Mouse (Mus musculus): Measurements from ENCODE around the gene Retsat. TPM values are rescaled to one million over a fixed set of nuclear protein-coding genes. Genes with fewer than 3 reads are reported as not detected.

Gene Retsat
- polyA plus RNA-seq, 1 experiment = 0.06 TPM

DNA sequence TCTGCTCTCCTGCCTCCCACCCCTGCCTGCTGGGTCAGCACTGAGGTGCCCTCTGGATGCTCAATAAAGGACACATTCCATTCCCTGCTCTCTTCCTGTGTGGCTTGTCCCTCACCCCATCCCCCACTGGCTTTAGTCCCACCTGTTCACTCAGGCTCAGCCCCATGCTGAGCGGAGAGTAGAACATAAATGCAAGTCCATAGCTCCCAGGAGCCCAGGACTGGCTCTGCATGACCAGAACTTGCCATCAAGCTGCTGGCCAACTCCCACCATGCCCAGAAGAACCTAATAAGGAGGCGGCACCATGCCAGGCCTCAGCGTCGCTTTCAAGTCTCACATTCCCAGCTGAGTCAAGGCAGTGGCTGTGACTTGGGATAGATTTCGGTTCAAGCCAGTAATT lies 35.4 kb upstream of the Retsat start:
- H3K36me3 ChIP-seq (ENCODE audit: control insufficient read depth) = no peaks in the 10 kb centered on the region
- TF ChIP-seq GATA1 (IDR thresholded peaks at IDR 0.05; ENCODE audit: low read length) (no peak), TAL1 (IDR thresholded peaks at IDR 0.05; ENCODE audit: low read length) (no peak)
- no peaks in the 10 kb centered on the region; the same call in 1 of the 2 replicates for H3K4me1 ChIP-seq (ENCODE audit: control insufficient read depth)
- H3K27me3 ChIP-seq (ENCODE audit: control insufficient read depth) = no peaks in the 10 kb centered on the region
- H3K4me3 ChIP-seq (replicated peaks) = no peak overlapping the region
- H3K9me3 ChIP-seq (ENCODE audit: control insufficient read depth, low read length) = no peaks in the 10 kb centered on the region

DNA sequence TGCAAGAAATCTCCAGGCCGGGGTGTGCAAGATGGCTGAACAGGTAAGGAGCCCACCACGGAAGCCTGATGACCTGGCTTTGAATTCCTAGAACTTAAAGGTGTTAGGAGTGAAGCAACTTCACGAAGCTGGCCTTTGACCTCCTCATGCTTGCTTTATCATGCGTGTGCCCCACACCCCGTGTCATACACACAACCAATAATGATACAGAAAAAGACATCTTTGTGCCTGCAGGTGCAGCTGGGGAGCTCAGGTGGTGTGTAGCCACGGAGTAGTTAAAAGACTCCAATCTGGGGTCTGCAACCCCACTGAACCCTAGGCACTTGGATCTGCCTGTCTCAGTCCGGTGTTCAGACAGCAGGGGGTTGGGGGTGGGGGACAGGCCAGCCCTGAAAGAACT lies 32.8 kb upstream of the Retsat start:
- no peak overlapping the region for H3K4me3 ChIP-seq (replicated peaks)
- H3K27me3 ChIP-seq (ENCODE audit: control insufficient read depth) = no peaks in the 10 kb centered on the region
- TF ChIP-seq GATA1 (IDR thresholded peaks at IDR 0.05; ENCODE audit: low read length) = no peak
- TF ChIP-seq TAL1 (IDR thresholded peaks at IDR 0.05; ENCODE audit: low read length) = no peak
- H3K9me3 ChIP-seq (ENCODE audit: control insufficient read depth, low read length) = no peaks in the 10 kb centered on the region
- peaks cover 8% of the 10 kb centered on the region for H3K36me3 ChIP-seq (ENCODE audit: control insufficient read depth)
- H3K4me1 ChIP-seq (ENCODE audit: control insufficient read depth) = no peaks in the 10 kb centered on the region; the same call in 1 of the 2 replicates

DNA sequence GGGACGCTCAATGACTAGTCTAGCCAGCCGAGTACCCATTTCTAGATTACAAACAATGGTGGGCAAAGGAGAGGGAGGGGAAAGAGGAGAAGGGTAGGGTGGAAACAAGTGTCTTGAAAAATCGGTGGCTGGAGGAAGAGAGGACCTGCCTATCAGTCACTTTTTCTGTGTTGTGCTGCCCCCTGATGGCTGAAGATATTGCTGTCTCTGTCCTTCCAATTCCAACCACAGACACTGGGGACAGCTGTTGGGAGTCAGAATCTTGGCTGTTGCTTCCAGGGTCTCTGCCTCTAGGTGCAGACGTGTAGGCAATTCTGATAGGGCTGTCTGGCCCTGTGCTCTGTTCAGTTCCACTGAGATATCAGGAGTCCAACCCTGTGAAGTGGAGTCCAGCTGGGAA lies 32.2 kb upstream of the Retsat start:
- Histone ChIP-seq H3K4me1 (ENCODE audit: control insufficient read depth) (no peaks in the 10 kb centered on the region; the same call in 1 of the 2 replicates), H3K36me3 (ENCODE audit: control insufficient read depth) (peaks cover 8% of the 10 kb centered on the region), H3K9me3 (ENCODE audit: control insufficient read depth, low read length) (no peaks in the 10 kb centered on the region), H3K27me3 (ENCODE audit: control insufficient read depth) (no peaks in the 10 kb centered on the region), H3K4me3 (replicated peaks) (no peak overlapping the region)
- TF ChIP-seq GATA1 (IDR thresholded peaks at IDR 0.05; ENCODE audit: low read length) (no peak), TAL1 (IDR thresholded peaks at IDR 0.05; ENCODE audit: low read length) (no peak)

DNA sequence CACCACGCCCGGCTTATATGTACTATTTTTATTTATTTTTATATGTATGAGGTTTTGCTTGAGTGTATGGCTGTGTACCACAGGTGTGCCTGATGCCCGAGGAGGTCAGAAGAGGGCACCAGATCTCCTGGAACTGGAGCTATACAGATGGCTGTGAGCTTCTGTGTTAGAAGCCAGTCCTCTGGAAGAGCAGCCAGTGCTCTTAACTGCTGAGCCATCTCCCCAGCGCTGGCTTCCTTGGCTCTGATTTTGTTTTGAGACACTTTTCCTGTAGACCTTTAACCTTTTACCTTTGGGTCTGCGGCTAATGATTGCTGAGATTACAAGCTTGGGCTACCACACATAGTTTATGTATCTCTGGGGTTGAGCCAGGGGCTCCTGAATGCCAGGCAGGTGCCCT lies 30.8 kb upstream of the Retsat start:
- Histone ChIP-seq H3K36me3 (ENCODE audit: control insufficient read depth) (peaks cover 8% of the 10 kb centered on the region), H3K4me3 (replicated peaks) (no peak overlapping the region), H3K4me1 (ENCODE audit: control insufficient read depth) (no peaks in the 10 kb centered on the region; the same call in 1 of the 2 replicates), H3K27me3 (ENCODE audit: control insufficient read depth) (no peaks in the 10 kb centered on the region), H3K9me3 (ENCODE audit: control insufficient read depth, low read length) (no peaks in the 10 kb centered on the region)
- TF ChIP-seq TAL1 (IDR thresholded peaks at IDR 0.05; ENCODE audit: low read length) (no peak), GATA1 (IDR thresholded peaks at IDR 0.05; ENCODE audit: low read length) (no peak)

DNA sequence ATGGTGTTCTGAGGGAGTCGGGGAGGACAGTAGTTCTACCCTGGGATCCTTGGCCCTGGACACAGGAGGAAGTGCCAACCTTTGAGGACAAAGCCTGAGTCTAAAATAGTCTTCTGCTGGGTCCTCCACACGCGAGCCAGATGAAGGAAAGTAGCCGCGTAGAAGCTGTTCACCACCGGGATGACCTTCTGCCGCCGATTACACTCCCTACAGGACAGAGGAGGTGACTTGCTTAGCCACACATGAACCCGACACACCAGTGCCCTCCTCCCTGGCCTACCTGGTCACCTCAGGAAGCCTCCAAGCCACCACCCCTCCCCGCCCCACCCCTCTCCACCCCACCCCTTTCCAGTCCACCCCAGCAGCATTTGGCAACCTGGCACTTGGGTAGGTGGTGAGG lies 29.5 kb upstream of the Retsat start:
- peaks cover 8% of the 10 kb centered on the region for H3K36me3 ChIP-seq (ENCODE audit: control insufficient read depth)
- H3K4me3 ChIP-seq (replicated peaks) = no peak overlapping the region
- no peaks in the 10 kb centered on the region for H3K27me3 ChIP-seq (ENCODE audit: control insufficient read depth)
- no peaks in the 10 kb centered on the region; the same call in 1 of the 2 replicates for H3K4me1 ChIP-seq (ENCODE audit: control insufficient read depth)
- TF ChIP-seq GATA1 (IDR thresholded peaks at IDR 0.05; ENCODE audit: low read length) = no peak
- no peak for TF ChIP-seq TAL1 (IDR thresholded peaks at IDR 0.05; ENCODE audit: low read length)
- H3K9me3 ChIP-seq (ENCODE audit: control insufficient read depth, low read length) = no peaks in the 10 kb centered on the region

DNA sequence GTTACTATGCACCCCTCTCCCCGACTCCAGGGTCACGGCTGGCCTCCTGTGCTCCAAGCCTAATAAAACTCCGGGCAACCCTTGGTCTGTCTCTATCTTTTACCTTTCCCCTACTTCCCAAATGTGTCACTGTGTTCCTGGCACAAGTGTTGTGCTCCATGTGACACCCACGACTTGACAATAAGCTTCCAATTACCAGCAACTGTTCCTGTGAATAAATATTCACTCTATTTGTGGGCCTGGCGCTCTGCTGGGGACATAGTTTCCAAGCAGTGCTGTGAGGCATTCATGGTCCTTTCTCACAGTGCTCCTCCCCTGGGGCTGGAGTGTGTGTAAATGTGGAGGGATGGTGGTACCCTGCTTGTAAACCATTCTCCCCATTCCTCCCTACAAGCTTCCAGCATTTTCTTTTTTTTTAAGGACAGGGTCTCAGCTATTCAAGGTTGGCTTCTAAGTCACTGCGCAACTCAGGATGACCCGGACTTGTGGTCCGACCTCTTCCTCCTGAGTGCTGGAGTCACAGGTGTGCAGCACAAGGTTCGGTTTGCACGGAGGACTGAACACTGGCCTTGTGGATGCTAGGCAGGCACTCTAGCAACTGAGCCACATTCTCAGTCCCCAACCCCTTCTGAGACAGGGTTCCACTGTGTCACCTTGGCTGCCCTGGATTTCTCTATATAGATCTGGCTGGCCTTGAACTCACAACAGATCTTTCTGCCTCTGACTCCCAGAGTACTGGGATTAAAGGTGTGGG lies 27.5 kb upstream of the Retsat start:
- H3K36me3 ChIP-seq (ENCODE audit: control insufficient read depth) = peaks cover 11% of the 10 kb centered on the region
- peaks cover 4% of the 10 kb centered on the region for H3K4me1 ChIP-seq (ENCODE audit: control insufficient read depth)
- H3K4me3 ChIP-seq (replicated peaks) = no peak overlapping the region
- TF ChIP-seq GATA1 (IDR thresholded peaks at IDR 0.05; ENCODE audit: low read length) (no peak), TAL1 (IDR thresholded peaks at IDR 0.05; ENCODE audit: low read length) (no peak)
- H3K9me3 ChIP-seq (ENCODE audit: control insufficient read depth, low read length) = no peaks in the 10 kb centered on the region
- no peaks in the 10 kb centered on the region for H3K27me3 ChIP-seq (ENCODE audit: control insufficient read depth)

DNA sequence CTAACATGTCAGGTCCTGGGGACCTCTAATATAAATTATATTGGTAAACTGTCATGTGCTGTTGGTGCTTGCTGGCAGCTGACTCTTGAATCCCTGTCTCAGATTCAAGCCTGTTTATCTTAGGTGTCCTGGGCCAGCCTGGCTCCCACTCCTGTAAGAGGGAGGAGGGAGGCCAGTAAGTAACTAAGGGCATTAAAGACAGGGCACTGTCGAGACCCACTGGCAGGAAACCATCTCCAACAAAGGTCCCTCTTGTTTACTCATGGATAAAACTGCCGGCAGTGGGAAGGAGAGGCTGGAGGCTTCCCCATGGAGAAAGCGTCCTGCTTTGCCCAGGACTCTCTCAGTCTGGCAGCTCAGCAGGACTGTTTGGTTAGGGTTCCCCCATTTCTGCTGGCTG lies 26.4 kb upstream of the Retsat start:
- Histone ChIP-seq H3K4me1 (ENCODE audit: control insufficient read depth) (peaks cover 4% of the 10 kb centered on the region), H3K36me3 (ENCODE audit: control insufficient read depth) (peaks cover 11% of the 10 kb centered on the region), H3K27me3 (ENCODE audit: control insufficient read depth) (no peaks in the 10 kb centered on the region), H3K4me3 (replicated peaks) (no peak overlapping the region), H3K9me3 (ENCODE audit: control insufficient read depth, low read length) (no peaks in the 10 kb centered on the region)
- TF ChIP-seq GATA1 (IDR thresholded peaks at IDR 0.05; ENCODE audit: low read length) (no peak), TAL1 (IDR thresholded peaks at IDR 0.05; ENCODE audit: low read length) (no peak)

DNA sequence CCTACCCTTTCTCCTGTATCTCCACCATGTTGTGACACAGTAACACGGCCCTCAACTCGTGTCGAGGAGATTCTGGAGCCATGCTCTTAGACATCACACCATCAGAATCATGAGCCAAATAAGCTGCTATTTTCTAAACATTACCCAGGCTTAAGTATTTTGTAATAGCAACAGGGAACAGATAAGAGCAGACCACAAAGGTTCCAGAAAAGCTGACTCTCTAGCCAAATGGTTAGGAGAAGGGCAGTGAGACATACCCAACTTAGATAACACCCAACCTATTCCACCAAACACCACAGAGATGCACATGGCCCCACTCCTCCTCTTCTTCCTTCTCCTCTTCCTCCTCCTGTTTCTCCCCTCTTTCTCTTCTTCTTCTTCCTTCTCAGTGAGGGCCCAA lies 22.2 kb upstream of the Retsat start:
- no peaks in the 10 kb centered on the region for H3K9me3 ChIP-seq (ENCODE audit: control insufficient read depth, low read length)
- H3K27me3 ChIP-seq (ENCODE audit: control insufficient read depth) = no peaks in the 10 kb centered on the region
- TF ChIP-seq TAL1 (IDR thresholded peaks at IDR 0.05; ENCODE audit: low read length) = no peak
- no peak for TF ChIP-seq GATA1 (IDR thresholded peaks at IDR 0.05; ENCODE audit: low read length)
- H3K4me1 ChIP-seq (ENCODE audit: control insufficient read depth) = peaks cover 4% of the 10 kb centered on the region
- H3K36me3 ChIP-seq (ENCODE audit: control insufficient read depth) = peaks cover 3% of the 10 kb centered on the region; the same call in 1 of the 2 replicates
- H3K4me3 ChIP-seq (replicated peaks) = no peak overlapping the region

DNA sequence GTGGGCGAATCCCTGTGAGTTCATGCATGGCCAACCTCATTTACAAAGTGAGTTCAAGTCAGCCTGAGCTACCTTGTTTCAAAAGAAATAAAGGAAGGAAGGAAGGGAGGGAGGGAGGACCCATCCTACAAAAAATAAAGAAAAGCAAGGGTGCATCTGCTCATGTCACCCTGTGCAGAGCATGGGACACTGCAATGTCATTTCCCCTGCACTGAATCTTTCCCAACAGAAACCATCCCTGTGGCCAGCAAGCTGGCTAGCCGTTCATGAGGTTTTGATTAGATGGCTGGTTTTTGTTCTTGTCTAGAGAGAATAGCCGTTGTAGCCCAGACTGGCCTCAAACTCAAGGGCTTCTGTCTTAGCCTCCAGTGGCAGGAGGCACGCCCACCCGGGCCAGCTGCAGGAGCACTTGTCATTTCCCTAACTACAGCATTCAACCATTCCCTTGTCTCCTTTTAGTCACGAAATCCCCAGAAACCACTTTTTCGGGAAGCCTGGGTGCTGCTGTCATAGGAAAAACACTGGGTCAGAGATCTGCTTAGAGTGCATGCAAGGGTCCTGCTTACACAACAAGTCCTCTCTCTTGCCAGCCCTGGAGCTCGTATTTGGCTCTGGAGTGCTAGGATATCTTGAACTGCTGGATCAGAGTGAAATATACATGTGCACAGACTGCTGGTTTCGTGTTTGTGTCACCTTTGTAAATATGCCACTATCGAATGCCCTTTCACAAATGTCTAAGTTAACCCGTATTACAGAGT lies 16.5 kb upstream of the Retsat start:
- Histone ChIP-seq H3K4me3 (replicated peaks) (no peak overlapping the region), H3K4me1 (ENCODE audit: control insufficient read depth) (no peaks in the 10 kb centered on the region), H3K36me3 (ENCODE audit: control insufficient read depth) (no peaks in the 10 kb centered on the region; the same call in 1 of the 2 replicates), H3K9me3 (ENCODE audit: control insufficient read depth, low read length) (no peaks in the 10 kb centered on the region), H3K27me3 (ENCODE audit: control insufficient read depth) (no peaks in the 10 kb centered on the region)
- TF ChIP-seq GATA1 (IDR thresholded peaks at IDR 0.05; ENCODE audit: low read length) (no peak), TAL1 (IDR thresholded peaks at IDR 0.05; ENCODE audit: low read length) (no peak)
